10 mouse cellular contexts compared by ENCODE assay signal in genomic region chr6:70146986-70147385, GRCm38 (mm10).
DNase-seq lines count a peak whose midpoint lies in the region; ATAC-seq and TF ChIP-seq lines count a peak whose summit lies in the region.
"Had no signal": no experiment of that assay in that cellular context is flagged by ENCODE, and none has a peak within 500 bp of the region (broad histone marks: within the 10 kb centered on the region; RNA-seq: fewer than 3 reads in every experiment).

No protein-coding gene starts in this region.

- H3K4me3 ChIP-seq in forebrain, postnatal 0 days (ENCODE audit: low read depth, low read length) = no peak overlapping the region
- no peak overlapping the region for H3K4me3 ChIP-seq in forebrain, embryonic 16.5 days (replicated peaks; ENCODE audit: low read length)
- no peak overlapping the region for H3K4me3 ChIP-seq in limb, embryonic 14.5 days (replicated peaks; ENCODE audit: low read length)
- no peak overlapping the region for H3K4me3 ChIP-seq in limb, embryonic 10.5 days
- H3K4me3 ChIP-seq in liver, embryonic 14.5 days (ENCODE audit: insufficient read depth in 1 of 2, low read depth in 2 of 2, low read length in 2 of 2) = no peak overlapping the region
- no peak overlapping the region for H3K4me3 ChIP-seq in hindbrain, embryonic 16.5 days (ENCODE audit: low read length)
- H3K4me3 ChIP-seq: neural tube, embryonic 12.5 days had no signal

- no peak for TF ChIP-seq POLR2A in limb, embryonic 14.5 days (IDR thresholded peaks at IDR 0.05; ENCODE audit: borderline replicate concordance, extremely low read depth, insufficient read depth, insufficient read length)

- H3K9ac ChIP-seq in forebrain, postnatal 0 days = no peak overlapping the region
- H3K9ac ChIP-seq in forebrain, embryonic 16.5 days (replicated peaks; ENCODE audit: low read depth, low read length) = no peak overlapping the region
- H3K9ac ChIP-seq in limb, embryonic 14.5 days (ENCODE audit: low read depth, low read length, severe bottlenecking) = no peak overlapping the region
- H3K9ac ChIP-seq in liver, embryonic 14.5 days (replicated peaks) = no peak overlapping the region
- no peak overlapping the region for H3K9ac ChIP-seq in hindbrain, embryonic 16.5 days (ENCODE audit: low read depth, low read length)
- H3K9ac ChIP-seq: neural tube, embryonic 12.5 days had no signal

- H3K4me2 ChIP-seq in forebrain, postnatal 0 days (ENCODE audit: low read depth) = no peak overlapping the region
- no peak overlapping the region for H3K4me2 ChIP-seq in forebrain, embryonic 16.5 days (ENCODE audit: low read length)
- H3K4me2 ChIP-seq in limb, embryonic 14.5 days (replicated peaks; ENCODE audit: low read depth, low read length, severe bottlenecking) = no peak overlapping the region
- no peak overlapping the region for H3K4me2 ChIP-seq in liver, embryonic 14.5 days (ENCODE audit: low read depth)
- H3K4me2 ChIP-seq in hindbrain, embryonic 16.5 days (ENCODE audit: low read length) = no peak overlapping the region
- H3K4me2 ChIP-seq: neural tube, embryonic 12.5 days had no signal

- TF ChIP-seq CTCF in forebrain, postnatal 0 days (IDR thresholded peaks at IDR 0.05; ENCODE audit: low read depth) = peak; percentile 31
- peak; percentile 57 for TF ChIP-seq CTCF in liver, embryonic 14.5 days (IDR thresholded peaks at IDR 0.05; ENCODE audit: low read depth)

- no peaks in the 10 kb centered on the region for H3K9me3 ChIP-seq in forebrain, postnatal 0 days (ENCODE audit: low read length)
- no peaks in the 10 kb centered on the region for H3K9me3 ChIP-seq in forebrain, embryonic 16.5 days (ENCODE audit: control insufficient read depth, low read length)
- no peaks in the 10 kb centered on the region for H3K9me3 ChIP-seq in limb, embryonic 14.5 days (ENCODE audit: control insufficient read depth, low read length)
- H3K9me3 ChIP-seq in limb, embryonic 10.5 days (replicated peaks) = no peaks in the 10 kb centered on the region
- H3K9me3 ChIP-seq in liver, embryonic 14.5 days (ENCODE audit: control insufficient read depth, low read length) = no peaks in the 10 kb centered on the region
- H3K9me3 ChIP-seq in hindbrain, embryonic 16.5 days (ENCODE audit: control insufficient read depth, low read length) = no peaks in the 10 kb centered on the region
- H3K9me3 ChIP-seq: neural tube, embryonic 12.5 days had no signal

- no peak overlapping the region for H3K27ac ChIP-seq in forebrain, postnatal 0 days (ENCODE audit: low read depth, low read length)
- H3K27ac ChIP-seq in forebrain, embryonic 16.5 days (ENCODE audit: low read length) = no peak overlapping the region
- no peak overlapping the region for H3K27ac ChIP-seq in limb, embryonic 14.5 days (replicated peaks; ENCODE audit: low read depth, low read length)
- no peak overlapping the region for H3K27ac ChIP-seq in limb, embryonic 10.5 days
- H3K27ac ChIP-seq in liver, embryonic 14.5 days = no peak overlapping the region
- H3K27ac ChIP-seq in hindbrain, embryonic 16.5 days (ENCODE audit: low read depth, low read length) = no peak overlapping the region
- H3K27ac ChIP-seq: neural tube, embryonic 12.5 days had no signal

- H3K36me3 ChIP-seq in forebrain, postnatal 0 days (ENCODE audit: insufficient read depth) = no peaks in the 10 kb centered on the region
- no peaks in the 10 kb centered on the region for H3K36me3 ChIP-seq in forebrain, embryonic 16.5 days (ENCODE audit: control insufficient read depth, insufficient read depth)
- no peaks in the 10 kb centered on the region for H3K36me3 ChIP-seq in limb, embryonic 14.5 days (ENCODE audit: control insufficient read depth, insufficient read depth, low read length)
- H3K36me3 ChIP-seq in limb, embryonic 10.5 days = no peaks in the 10 kb centered on the region
- no peaks in the 10 kb centered on the region for H3K36me3 ChIP-seq in liver, embryonic 14.5 days (replicated peaks; ENCODE audit: control insufficient read depth, insufficient read depth, low read depth)
- H3K36me3 ChIP-seq in hindbrain, embryonic 16.5 days (ENCODE audit: control insufficient read depth, insufficient read depth, low read length) = no peaks in the 10 kb centered on the region
- H3K36me3 ChIP-seq: neural tube, embryonic 12.5 days had no signal

- H3K4me1 ChIP-seq in forebrain, postnatal 0 days (ENCODE audit: insufficient read depth) = no peaks in the 10 kb centered on the region
- no peaks in the 10 kb centered on the region for H3K4me1 ChIP-seq in forebrain, embryonic 16.5 days (replicated peaks; ENCODE audit: control insufficient read depth, insufficient read depth, low read length)
- no peaks in the 10 kb centered on the region for H3K4me1 ChIP-seq in limb, embryonic 14.5 days (ENCODE audit: control insufficient read depth, insufficient read depth, low read length)
- no peaks in the 10 kb centered on the region for H3K4me1 ChIP-seq in limb, embryonic 10.5 days
- 0 out of 4 replicates have a peak, but pooled peaks cover 0 to 2% of the 10 kb centered on the region in 2 experiments for H3K4me1 ChIP-seq in liver, embryonic 14.5 days (replicated peaks; ENCODE audit: control insufficient read depth in 2 of 2, insufficient read depth in 2 of 2, low read length in 1 of 2)
- H3K4me1 ChIP-seq in hindbrain, embryonic 16.5 days (ENCODE audit: control insufficient read depth, insufficient read depth, low read depth, low read length) = no peaks in the 10 kb centered on the region
- H3K4me1 ChIP-seq: neural tube, embryonic 12.5 days had no signal

- no peak for ATAC-seq in forebrain, postnatal 0 days
- ATAC-seq in forebrain, embryonic 16.5 days = no peak
- no peak for ATAC-seq in limb, embryonic 14.5 days (ENCODE audit: low FRiP score, low read depth)
- no peak for ATAC-seq in liver, embryonic 14.5 days (ENCODE audit: insufficient read depth)
- ATAC-seq in hindbrain, embryonic 16.5 days = no peak

- DNase-seq in forebrain, postnatal 0 days = no peak
- peak; percentile 5 for DNase-seq in limb, embryonic 14.5 days (ENCODE audit: low spot score)
- DNase-seq in limb, embryonic 10.5 days (ENCODE audit: low spot score) = no peak
- DNase-seq in NIH3T3 (ENCODE audit: low read depth) = peak; percentile 11
- no peak for DNase-seq in liver, embryonic 14.5 days (ENCODE audit: low read depth in 3 of 3, low spot score in 3 of 3)
- no peak for DNase-seq in adrenal gland, adult (ENCODE audit: inconsistent age in 2 of 2, low spot score in 1 of 2)
- DNase-seq: layer of hippocampus, adult 9-11 months had no signal

- TF ChIP-seq EP300 in liver, embryonic 14.5 days (IDR thresholded peaks at IDR 0.05; ENCODE audit: low read depth) = no peak

- H3K27me3 ChIP-seq in forebrain, postnatal 0 days (ENCODE audit: insufficient read depth, low read length) = no peaks in the 10 kb centered on the region
- H3K27me3 ChIP-seq in forebrain, embryonic 16.5 days (replicated peaks; ENCODE audit: control insufficient read depth, insufficient read depth, low read length) = no peaks in the 10 kb centered on the region
- H3K27me3 ChIP-seq in limb, embryonic 14.5 days (ENCODE audit: control insufficient read depth, insufficient read depth, low read length) = no peaks in the 10 kb centered on the region
- H3K27me3 ChIP-seq in limb, embryonic 10.5 days (ENCODE audit: low read depth, poor library complexity, severe bottlenecking) = no peaks in the 10 kb centered on the region
- H3K27me3 ChIP-seq in liver, embryonic 14.5 days (ENCODE audit: control insufficient read depth, insufficient read depth, low read length) = no peaks in the 10 kb centered on the region
- H3K27me3 ChIP-seq in hindbrain, embryonic 16.5 days (replicated peaks; ENCODE audit: control insufficient read depth, insufficient read depth, low read length) = no peaks in the 10 kb centered on the region
- H3K27me3 ChIP-seq: neural tube, embryonic 12.5 days had no signal

Comparison
In these comparisons a context has a peak if more than half of its experiments do, and no peak if none do; other contexts are left out.
1. DNase-seq: peak in limb, embryonic 14.5 days (single experiment) and NIH3T3 (single experiment); none in forebrain, postnatal 0 days (single experiment), limb, embryonic 10.5 days (single experiment), liver, embryonic 14.5 days (0 of 3) and adrenal gland, adult (0 of 2).